Mouse (Mus musculus) heart, adult 2 months (tissue): Measurements from ENCODE around the gene Zfp9. TPM values are rescaled to one million over a fixed set of nuclear protein-coding genes. Genes with fewer than 3 reads are reported as not detected.

Experiments used
- DNase-seq, 2 experiments: peaks; one replicate each; pipeline ENCODE4 v3.0.0; 2021
- H3K27ac ChIP-seq: fragments of 200-600 bp; 2 replicates; pipeline ENCODE4 v1.8.1; 2022
- H3K27me3 ChIP-seq: fragments of 200-500 bp; 2 replicates; pipeline ENCODE4 v1.6.1; 2012; ENCODE audit warnings: mild to moderate bottlenecking, low read length, inconsistent platforms, mixed read lengths; ENCODE audit not compliant: control insufficient read depth, insufficient read depth
- H3K36me3 ChIP-seq: fragments of 200-500 bp; 2 replicates; pipeline ENCODE4 v1.6.1; 2012; ENCODE audit warnings: low read length, inconsistent platforms; ENCODE audit not compliant: control insufficient read depth, insufficient read depth
- H3K4me1 ChIP-seq: fragments of 200-500 bp; 2 replicates; pipeline ENCODE4 v1.6.1; 2011; ENCODE audit warnings: low read length; ENCODE audit not compliant: control insufficient read depth, insufficient read depth
- H3K4me3 ChIP-seq: fragments of 200-600 bp; 2 replicates; pipeline ENCODE4 v1.8.1; 2022
- H3K79me2 ChIP-seq: fragments of 200-500 bp; replicated peaks from 2 replicates; pipeline ENCODE4 v1.6.1; 2012; ENCODE audit warnings: mild to moderate bottlenecking, inconsistent platforms, low read length, moderate library complexity, mixed read lengths; ENCODE audit not compliant: control insufficient read depth, insufficient read depth
- H3K9ac ChIP-seq: fragments of 200-500 bp; 2 replicates; pipeline ENCODE4 v1.6.1; 2012; ENCODE audit warnings: low read depth, mild to moderate bottlenecking, control low read depth, inconsistent platforms, low read length, mixed read lengths
- CTCF ChIP-seq: fragments of 200-600 bp; IDR thresholded peaks from 2 replicates; pipeline ENCODE4 v1.8.1; 2022; ENCODE audit warnings: antibody characterized with exemption, mild to moderate bottlenecking, moderate library complexity
- EP300 ChIP-seq: fragments of 200-500 bp; IDR thresholded peaks from 2 replicates; pipeline ENCODE4 v1.6.1; 2011; ENCODE audit warnings: low read depth, low read length, control low read depth; ENCODE audit not compliant: insufficient read depth
- POLR2A ChIP-seq: fragments of 200-500 bp; IDR thresholded peaks from 2 replicates; pipeline ENCODE4 v1.6.1; 2011; ENCODE audit warnings: mild to moderate bottlenecking, low read depth, low read length, control low read depth; ENCODE audit not compliant: insufficient read depth
- WGBS: fragments of 180-500 bp; shearing (Covaris S2); methylation state at CpG from one replicate; pipeline ENCODE4 v1.1.7; 2018; 5-methylcytosine and 5-hydroxymethylcytosine counted together
- intact Hi-C: fragments of 180-260 bp; cut with DNase I; formaldehyde crosslinking; loops from one replicate; pipeline ENCODE4 v1.15.1; 2025
- polyA plus RNA-seq: library from polyadenylated mRNA; depleted of rRNA; stranded (reverse); fragments of >200 nt; gene quantifications from 2 replicates; pipeline ENCODE4 v1.2.3, GENCODE M21; 2012
- total RNA-seq, 2 experiments: library from RNA; stranded (reverse); gene quantifications; 2 replicates each; pipeline ENCODE4 v1.2.3; 2021

Gene Zfp9
- total and polyA plus RNA-seq, 3 experiments, result 2.4 to 4.8 (median 4.8) TPM

DNA sequence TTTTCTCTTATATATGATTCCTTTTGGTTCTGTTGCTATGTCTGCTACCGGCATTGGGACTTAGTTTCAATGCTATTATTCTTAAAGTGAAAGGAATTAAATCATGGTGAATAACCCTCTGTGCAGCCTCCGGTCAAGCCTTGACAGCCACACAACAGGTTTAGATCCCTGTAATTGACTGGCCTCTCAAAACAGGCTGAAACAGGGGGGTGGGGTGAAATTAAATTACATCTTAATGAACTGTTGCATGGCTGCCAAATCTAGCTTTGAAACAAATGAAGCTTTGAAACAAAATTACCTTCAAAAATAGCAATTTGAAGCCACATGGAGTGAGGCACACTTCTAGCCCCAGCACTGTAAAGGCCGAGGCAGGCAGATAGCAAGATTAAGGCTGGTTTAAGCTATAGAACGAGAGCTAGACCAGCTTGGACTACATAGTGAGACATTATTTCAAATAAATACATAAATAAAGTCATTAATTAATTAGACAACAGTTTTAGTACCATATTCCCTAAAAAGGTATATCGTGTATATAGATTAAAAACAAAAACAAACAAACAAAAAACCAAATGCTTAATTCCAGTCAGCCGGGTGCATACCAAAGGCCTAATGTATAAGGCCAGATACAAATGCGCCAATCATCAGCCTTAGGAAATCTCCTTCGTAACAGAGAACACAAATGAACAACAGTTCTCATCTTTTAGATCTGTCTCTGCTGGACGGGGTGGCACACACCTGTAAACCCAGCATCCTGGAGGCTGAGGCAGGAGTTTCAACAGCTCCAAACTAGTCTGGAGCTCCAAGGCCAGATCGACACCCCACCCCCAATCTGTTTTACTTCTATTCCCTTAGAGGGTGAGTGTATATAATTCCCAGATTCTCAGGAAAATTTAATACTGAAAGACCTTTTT is 990 bp downstream of the Zfp9 start:
- Histone ChIP-seq H3K79me2 (peaks cover 3% of the 10 kb centered on the region; the same call in 1 of the 2 replicates), H3K9ac (peak overlapping the region; percentile 62), H3K27me3 (no peaks in the 10 kb centered on the region), H3K36me3 (no peaks in the 10 kb centered on the region), H3K27ac (peak overlapping the region; percentile 69), H3K4me1 (peaks cover 3% of the 10 kb centered on the region; the same call in 1 of the 2 replicates), H3K4me3 (peak overlapping the region; percentile 78)
- intact Hi-C loops, result loop anchor here (2.0 kb wide), 1 partner anchor 57 kb away; no protein-coding TSS in a partner anchor
- no peak for DNase-seq
- 44% methylated on average over 10 of the region's 10 CpGs for WGBS
- no peak for TF ChIP-seq EP300
- no peak for TF ChIP-seq POLR2A
- TF ChIP-seq CTCF, result no peak

- no peaks in the 10 kb centered on the region for H3K79me2 ChIP-seq
- H3K9ac ChIP-seq, result no peak overlapping the region
- H3K27me3 ChIP-seq, result no peaks in the 10 kb centered on the region
- no peaks in the 10 kb centered on the region for H3K36me3 ChIP-seq
- no peak for DNase-seq
- H3K4me1 ChIP-seq, result no peaks in the 10 kb centered on the region
- no peak overlapping the region for H3K4me3 ChIP-seq
- no peak overlapping the region for H3K27ac ChIP-seq
- WGBS, result 87% methylated on average over 15 of the region's 15 CpGs
- intact Hi-C loops, result no loop called here
- no peak for TF ChIP-seq POLR2A
- no peak for TF ChIP-seq EP300
- TF ChIP-seq CTCF, result no peak
Measured at GRCm38 (mm10) chr6:118462069-118462705, 16.9 kb downstream of the Zfp9 start.

DNA sequence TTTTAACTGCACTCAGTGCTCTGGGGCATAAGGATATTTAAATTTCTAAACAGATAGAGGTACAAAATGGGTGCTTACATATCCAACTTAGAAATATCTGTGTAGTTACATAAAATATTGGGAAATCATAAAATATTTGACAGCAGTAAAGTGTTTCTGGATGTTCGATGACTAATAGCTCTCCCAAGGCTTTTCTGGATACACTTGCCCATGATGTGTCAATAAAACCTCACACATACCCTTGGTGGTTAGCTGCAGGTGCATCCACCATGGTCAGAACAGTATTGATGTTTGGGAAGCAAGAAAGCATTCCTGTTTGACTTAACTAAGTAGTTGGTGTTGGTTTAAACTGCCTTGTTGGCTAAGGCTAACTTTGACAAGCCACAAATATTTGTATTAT is 21.4 kb downstream of the Zfp9 start:
- intact Hi-C loops, result no loop called here
- no peaks in the 10 kb centered on the region for H3K79me2 ChIP-seq
- no peak for DNase-seq
- no peaks in the 10 kb centered on the region for H3K27me3 ChIP-seq
- no peak overlapping the region for H3K27ac ChIP-seq
- no peaks in the 10 kb centered on the region for H3K4me1 ChIP-seq
- H3K4me3 ChIP-seq, result no peak overlapping the region
- no peaks in the 10 kb centered on the region for H3K36me3 ChIP-seq
- no peak for TF ChIP-seq EP300
- H3K9ac ChIP-seq, result no peak overlapping the region
- WGBS, result 87% methylated on average over 1 of the region's 1 CpGs

- peak within 1 kb of the TSS; percentile 93 for H3K9ac ChIP-seq
- peak; percentile 91 for TF ChIP-seq POLR2A
- 0 out of 2 replicates have a peak, but pooled peaks have one; percentile 11 for TF ChIP-seq EP300
- peak; percentile 68 for TF ChIP-seq CTCF
- peak within 1 kb of the TSS; percentile 91 for H3K27ac ChIP-seq
- WGBS, result under 1% methylated on average over 43 of the region's 43 CpGs
- peak; percentile 88 for DNase-seq
- no peaks in the 10 kb centered on the region for H3K4me1 ChIP-seq
- intact Hi-C loops, result no loop called here
- no peaks in the 10 kb centered on the region for H3K79me2 ChIP-seq
- H3K27me3 ChIP-seq, result no peaks in the 10 kb centered on the region
- peak within 1 kb of the TSS; percentile 96 for H3K4me3 ChIP-seq
- no peaks in the 10 kb centered on the region for H3K36me3 ChIP-seq
Measured at GRCm38 (mm10) chr6:118455042-118455631, 24.0 kb downstream of the Zfp9 start, which contains the start of gene Zfp248. TSS of gene Zfp248 (minus strand) at chr6:118455528.

DNA sequence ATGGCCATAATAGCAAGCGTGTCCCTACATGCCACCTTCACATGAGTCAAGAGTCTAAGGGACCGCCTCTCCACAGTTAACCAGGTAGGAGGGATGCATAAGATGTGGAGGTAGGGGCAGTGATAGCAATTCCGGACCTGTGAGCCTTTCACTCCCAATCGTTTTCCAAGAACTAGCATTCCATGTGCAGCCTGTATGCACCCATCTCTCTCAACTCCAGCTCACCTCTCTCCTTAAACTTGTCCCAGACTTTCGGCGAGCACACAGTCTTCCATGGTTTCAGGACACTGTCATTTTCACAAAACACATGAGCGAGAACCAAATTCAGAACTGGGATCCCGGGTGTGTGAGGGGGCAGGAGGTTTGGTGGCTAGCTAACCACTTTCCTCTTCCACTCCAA is 24.7 kb downstream of the Zfp9 start:
- Histone ChIP-seq H3K36me3 (no peaks in the 10 kb centered on the region), H3K27ac (peak overlapping the region; percentile 91), H3K27me3 (no peaks in the 10 kb centered on the region), H3K79me2 (no peaks in the 10 kb centered on the region), H3K9ac (0 out of 2 replicates have a peak overlapping the region, but pooled peaks have one; percentile 11), H3K4me3 (peak overlapping the region; percentile 96), H3K4me1 (no peaks in the 10 kb centered on the region)
- intact Hi-C loops, result no loop called here
- 38% methylated on average over 8 of the region's 8 CpGs for WGBS
- no peak for TF ChIP-seq EP300
- no peak for TF ChIP-seq POLR2A
- no peak for TF ChIP-seq CTCF
- no peak for DNase-seq
